Mouse (Mus musculus) c-Kit-negative CD71-positive TER-119-positive erythroid progenitor cells, embryonic 14.5 days (primary cell): Measurements from ENCODE around the gene C1qb.
A peak's percentile ranks its signal among the peaks of the same experiment; 100 is the strongest.

Source experiments
- DNase-seq: peaks from one replicate; pipeline ENCODE4 v3.0.0-alpha.2; 2013; ENCODE audit warnings: low read depth, low spot score

Gene C1qb

DNA sequence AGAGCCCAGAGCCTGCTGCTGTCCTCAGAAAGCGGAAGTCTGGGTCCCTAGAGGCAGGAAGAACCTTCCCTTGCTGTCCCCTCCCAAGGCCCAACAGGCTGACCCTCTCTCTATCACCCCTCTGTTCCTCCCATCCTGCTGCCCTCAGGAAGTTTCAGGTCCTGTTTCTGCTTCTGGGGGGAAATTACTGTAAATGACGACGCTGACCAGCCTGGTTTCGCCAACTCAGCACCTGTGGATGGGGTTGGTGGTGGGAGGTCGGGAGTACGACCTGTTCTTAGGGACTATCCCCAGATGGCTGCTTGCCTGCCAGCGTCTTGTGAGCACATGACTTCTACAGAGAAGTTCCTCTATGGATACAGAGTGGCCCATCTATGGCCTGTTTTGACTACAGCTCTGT, at the start of gene C1qb:
TSS of gene C1qb (minus strand) at position 87 of the 400 bp plus-strand sequence.
- no peak for DNase-seq

DNA sequence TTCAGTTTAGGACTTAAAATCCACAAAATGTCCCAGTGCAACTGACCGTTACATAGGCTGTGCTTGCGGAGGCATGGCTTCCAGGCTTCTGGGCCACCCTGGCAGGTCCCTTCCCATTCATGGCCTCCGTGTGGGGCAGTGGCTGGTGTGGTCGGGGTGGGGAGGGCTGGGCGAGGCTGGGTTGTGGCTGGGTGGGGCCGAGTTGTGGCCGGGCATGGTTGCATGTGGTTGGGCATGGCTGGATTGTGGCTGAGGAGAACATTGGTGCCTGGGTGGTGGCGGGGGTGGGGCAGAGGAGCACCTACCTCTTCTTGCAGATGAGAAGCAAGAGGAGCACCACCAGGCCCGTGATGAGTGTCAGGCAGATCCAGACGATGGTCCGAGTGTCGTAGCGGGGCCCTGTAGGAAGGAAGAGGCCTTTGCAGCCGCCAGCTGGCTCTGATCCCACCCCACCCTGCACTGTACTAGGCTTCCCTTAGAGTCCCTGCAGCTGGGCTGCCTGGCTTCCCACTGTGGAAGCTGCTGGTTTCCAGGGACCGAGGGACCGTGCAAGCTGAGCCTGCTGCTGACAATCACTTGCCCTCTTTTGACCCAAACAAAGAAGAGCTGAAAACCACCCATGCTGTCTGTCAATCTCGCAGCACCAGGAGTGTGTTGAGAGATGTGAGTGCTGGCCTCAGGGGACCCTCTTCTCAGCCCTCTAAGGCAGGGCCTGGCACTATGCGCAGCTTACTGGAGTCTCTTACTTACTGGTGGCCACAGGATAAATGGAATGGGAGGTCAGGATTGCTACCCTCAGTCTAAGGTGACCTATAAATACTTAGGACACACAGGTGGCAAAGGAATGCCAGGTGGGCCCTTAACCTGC, 49.0 kb upstream of the C1qb start:
- DNase-seq = peak; percentile 51

DNA sequence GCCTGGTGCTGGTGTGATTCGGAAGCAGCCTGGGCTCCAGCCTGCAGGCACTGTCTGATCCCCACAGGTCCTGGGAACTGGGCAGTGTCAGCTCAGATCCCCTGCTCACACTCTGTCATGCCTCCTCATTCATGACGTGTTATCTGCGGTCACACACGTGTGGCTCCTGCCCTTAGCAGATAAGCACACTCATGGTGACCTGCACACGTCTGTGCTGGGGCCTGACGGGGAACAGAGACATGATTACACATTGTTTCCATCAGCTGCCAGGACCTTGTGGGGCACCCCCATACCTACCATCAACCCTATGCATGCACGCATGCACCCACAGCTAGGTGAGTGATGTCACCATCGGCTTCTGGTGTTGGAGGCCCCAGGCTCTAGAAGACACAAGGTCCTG, 44.5 kb upstream of the C1qb start:
- peak; percentile 90 for DNase-seq

DNA sequence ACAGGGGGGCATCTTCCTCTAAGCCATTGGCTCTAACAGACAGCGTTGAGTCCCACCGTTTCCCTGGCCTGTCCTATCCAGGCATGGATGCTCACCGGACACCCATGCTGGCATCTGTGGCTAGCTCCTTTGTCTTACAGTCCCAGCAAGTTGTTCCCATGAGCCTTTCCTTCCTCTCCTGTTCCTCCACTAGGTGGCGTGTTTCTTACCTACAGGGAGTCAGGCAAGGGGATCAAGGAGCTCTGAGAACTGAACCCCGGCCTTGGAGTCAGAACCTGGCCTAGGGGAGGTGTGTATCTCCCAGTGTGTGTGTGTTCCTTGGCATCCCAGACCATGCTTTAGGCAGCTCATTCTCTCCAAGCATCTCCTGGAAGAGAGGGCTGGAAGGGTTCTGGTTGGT, 42.9 kb upstream of the C1qb start:
- DNase-seq = peak; percentile 77

DNA sequence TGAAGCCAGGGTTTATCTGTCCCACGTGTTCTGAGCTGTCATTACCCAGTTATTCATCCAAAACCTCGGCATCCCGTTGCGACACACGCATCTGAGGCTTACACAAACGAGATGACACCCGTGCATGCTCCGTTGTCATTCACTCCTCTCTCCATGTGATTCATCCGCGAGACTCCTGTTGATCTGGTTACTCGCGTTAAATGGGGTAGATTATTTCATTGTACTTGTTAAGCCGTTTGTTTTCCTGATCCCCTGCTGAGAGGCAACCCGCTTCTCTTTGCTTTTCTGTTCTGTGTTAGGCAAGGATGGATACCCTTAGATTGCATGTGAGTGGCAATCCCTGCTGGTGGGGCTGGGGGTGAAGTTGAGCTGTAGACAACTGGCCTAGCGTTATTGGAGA, 39.8 kb upstream of the C1qb start:
- DNase-seq = no peak

DNA sequence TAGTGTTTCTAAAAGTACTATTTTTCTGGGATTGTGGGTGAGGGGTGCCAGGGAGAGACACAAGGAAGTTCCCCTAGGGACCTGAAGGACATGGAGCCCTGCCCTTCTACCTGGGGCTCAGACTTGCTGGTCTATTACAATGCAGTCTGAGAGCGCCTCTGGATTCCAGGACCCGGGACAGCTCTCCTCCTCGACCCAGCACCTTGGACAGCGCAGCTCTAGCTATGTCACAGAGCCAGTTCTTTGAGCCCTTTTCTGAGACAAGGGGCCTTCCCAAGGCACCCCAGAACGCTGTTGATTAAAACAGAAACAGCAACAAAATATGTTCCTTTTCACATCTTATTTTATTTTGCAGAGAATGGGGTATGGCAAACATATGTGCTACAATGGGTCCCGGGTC, 38.5 kb upstream of the C1qb start:
- DNase-seq = no peak

DNA sequence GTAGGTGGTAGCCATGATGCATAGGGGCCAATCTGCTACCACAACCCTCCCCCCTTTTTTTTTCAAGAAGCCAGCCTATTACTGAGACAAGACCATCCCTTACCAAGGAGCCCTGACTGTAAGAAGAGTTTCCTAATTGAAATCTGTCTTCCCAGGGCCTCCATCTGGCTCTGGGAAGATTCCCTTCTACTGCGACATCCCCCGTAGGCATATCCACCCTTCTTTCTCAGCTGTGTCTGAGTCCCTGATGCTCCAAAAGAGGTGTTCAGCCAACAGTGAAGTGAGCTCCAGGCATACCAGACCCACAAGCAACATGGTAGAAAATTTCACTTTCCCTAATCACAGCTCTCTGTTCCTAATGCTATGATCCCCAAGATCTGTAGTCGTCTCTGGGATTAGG, 33.5 kb upstream of the C1qb start:
- DNase-seq = no peak

DNA sequence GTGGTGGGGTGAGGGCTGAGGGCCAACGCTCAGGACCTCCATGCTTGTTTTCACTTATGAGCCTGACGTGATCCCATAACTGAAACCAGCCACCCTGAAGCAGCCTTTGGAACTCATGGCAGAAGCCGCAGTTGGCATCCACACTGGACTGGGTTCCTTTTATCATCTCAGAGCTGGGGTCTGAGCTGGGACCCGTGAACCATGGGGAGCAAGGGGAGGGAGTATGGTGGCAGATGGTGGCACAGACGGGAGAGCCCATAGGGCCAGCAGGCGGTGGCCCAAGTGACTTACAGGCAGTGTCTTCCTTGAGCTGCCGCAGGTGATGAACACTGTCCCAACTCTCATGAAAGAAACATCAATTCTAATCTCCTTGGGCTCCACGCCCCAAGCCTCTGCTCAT, 32.8 kb upstream of the C1qb start:
- DNase-seq = no peak

DNA sequence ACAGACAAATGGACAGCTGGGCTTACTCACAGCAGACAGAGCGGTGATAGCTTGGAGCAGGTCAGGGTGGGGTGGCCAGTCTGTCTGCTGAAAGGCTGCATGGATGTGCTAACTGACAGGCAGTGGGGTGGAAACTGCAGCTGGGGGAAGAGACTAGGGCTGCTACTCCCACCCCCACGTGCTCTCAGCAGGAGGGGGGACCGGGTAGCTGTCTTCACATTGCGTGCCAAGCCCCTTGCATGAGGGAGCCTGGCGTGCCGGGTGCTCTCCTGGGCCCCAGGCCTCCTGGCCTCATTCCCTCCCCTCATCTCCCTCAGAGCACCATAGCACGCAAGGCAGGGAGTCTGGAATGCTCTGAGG, 31.2 kb upstream of the C1qb start:
- DNase-seq = no peak

DNA sequence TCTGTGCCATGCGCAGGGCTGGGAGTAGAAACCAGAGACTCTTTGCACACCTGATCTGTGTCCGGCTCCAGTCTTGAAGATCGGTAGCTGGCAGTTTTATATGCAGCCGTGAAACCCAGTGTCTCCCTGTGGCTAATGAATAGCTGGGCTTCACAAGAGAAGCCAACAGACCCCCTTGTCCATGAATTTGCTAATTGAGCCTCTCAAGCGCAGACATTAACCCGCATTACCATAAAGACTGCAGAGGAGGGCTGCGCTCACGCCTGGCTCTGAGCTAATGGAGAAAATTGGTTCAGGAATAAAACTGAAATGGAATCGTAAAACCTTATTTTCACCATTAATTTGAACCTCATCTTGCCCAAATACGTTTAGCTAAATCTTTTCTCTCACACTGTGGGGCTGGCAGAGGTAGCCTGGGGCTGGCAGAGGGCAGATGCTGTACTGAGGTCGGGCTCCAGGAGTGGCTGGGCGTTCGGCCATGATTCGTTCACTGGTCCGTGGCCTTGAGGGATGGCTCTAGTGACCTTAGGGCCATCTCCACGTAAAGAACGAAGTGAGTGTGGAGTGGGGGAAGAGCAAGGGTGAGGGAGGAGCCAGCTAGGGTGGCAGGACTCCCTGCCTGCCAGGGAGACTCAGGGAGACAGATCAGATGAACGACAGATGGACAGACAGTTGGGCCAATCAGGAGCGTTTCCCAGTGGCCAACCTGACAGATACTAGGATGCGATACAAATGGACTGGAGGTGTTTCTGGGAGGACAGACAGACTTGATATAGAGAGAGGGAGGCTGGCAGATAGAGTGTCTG, 30.6 kb upstream of the C1qb start:
- DNase-seq = no peak

DNA sequence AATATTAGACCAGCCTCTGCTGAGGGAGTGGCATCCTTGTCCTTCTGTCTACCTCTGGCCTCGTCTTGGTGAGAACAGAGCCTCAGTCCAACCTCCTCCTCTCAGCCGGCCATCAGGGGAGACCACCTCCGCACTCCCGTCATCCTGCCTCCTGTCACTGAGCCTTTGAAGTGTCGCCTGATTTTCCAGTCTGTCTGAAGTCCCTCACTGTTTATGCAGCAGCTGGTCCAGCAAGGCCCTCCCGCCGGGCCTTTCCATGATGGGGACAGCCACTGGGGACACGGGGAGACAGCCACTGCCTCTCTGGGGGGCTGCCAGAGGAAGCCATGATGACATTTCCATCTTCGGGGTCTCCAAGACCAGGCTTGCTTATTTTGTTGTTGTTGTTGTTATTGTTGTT, 26.9 kb upstream of the C1qb start:
- DNase-seq = no peak

DNA sequence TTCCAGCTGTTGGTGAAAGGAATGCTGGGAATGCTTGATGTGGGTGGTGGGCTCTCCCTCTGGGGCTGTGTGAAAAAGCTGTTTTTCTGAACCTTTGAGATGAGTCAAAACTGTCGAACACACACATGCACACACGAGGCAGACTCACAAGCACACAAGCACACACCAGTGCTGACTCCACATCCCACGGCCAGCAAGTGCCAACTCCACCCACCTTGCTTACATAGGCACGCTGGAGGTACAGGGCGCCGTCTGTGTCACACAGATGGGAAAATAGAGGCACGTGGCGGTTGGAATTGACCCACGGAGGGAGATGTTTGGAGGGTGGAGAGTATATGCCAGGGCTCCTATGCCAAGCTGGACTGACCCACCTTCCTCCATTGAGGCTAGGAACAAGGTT, 25.8 kb upstream of the C1qb start:
- no peak for DNase-seq

DNA sequence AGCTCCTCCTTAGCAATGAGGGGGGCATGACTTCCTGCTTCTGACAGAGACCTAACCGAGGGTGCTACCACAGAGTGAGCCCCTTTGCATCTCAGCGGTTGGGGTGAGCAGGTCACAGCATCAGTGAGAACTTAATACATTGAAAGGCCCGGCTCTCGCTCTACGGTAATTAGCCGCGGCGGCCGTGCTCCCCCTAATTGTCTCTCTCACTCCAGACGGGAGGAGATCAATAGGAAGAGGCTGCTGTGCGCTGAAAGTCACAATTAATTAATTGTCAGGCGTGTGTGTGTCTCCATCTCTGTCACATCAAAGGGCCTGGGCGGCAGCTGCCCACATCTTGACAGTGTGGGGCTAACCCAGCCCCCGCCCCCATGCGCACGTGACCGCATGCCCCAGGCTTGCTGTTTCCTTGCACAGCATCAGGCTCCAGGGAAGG, 25.2 kb upstream of the C1qb start:
- DNase-seq = no peak

DNA sequence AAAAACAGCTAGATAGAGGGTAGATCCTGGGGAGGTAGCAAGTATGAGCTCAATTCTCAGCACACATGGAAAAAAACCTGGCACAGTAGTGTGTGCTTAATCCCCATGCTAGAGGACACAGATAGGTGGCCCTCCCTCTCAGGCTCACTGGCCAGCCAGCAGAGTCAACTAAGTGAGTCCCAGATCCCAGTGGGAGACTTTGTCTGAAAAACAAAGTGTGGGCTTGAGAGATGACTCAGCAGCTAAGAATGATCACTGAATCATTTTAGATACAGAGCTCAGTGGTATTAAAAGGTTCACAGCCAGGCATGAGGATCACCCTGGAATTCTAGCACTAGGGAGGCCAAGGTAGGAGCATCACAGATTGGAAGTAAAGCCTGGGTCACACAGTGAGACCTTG, 21.8 kb upstream of the C1qb start:
- DNase-seq = no peak

DNA sequence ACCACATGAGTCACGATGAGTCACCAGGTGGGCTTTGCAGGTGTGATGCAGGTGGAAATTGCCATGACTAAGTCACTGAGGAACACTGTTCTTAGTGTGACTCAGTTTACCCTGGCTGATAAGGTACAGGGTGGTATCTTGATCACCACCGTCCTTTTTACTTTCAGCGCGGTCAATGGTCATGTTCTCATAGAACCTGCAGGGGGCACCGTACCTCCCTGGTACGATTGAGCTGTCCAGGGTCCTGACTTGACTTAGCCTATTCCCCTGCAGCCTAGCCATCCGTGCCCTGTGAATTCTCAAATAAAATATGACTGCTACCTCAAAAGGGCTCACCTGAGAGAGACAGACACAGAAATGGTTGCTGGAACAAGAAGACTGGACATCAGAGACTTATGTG, 21.0 kb upstream of the C1qb start:
- DNase-seq = no peak

DNA sequence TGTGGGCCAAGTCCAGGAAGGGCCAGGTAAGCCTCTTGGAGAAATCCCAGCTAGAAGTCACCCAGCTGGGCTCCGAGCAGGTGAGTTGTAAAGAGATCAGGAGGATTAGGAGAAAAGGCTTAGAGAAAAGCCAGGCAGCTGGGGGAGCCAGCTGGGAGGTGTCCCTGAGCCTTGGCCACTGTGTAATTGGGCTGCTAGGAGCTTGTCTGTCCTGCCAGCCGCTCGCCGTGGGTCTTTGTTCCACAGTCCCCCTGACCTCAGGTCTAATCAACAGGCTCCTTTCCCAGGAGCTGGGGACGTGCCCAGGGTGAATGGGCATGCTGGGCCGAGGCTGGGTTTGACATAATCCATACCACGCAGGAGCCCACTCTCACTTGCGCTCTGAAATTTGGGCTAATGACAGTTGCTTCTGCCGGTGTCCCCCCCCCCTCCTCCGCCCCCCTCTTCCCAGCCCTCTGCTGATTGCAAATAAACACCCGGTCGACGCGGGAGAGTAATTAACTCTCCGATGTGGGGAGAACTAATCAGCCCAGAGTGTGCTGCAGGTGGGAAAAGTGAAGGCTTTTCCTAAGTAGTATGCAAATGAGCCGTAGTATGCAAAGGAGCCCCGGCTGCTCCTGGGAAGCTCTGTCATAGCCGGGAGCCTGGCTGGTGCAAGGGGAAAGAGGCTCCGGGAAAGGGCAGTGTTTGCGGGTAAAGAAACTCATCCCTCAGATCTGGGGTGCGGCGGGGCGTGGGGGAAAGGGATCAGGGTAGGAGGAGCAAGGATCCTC, 19.0 kb upstream of the C1qb start:
- DNase-seq = no peak

DNA sequence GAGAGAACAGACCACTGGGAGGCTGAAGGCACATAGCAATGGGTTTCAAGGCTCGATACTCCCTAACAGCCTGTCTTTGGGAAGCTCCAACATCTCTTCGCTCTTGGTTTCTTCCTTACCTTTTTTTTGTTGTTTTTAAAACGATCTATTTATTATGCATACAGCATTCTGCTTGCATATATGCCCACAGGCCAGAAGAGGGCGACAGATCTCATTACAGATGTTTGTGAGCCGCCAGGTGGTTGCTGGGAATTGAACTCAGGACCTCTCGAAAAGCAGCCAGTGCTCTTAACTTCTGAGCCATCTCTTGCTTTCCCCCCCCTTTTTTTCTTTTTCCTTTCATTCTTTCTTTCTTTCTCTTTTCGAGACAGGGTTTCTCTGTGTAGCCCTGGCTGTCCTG, 13.2 kb upstream of the C1qb start:
- DNase-seq = no peak

DNA sequence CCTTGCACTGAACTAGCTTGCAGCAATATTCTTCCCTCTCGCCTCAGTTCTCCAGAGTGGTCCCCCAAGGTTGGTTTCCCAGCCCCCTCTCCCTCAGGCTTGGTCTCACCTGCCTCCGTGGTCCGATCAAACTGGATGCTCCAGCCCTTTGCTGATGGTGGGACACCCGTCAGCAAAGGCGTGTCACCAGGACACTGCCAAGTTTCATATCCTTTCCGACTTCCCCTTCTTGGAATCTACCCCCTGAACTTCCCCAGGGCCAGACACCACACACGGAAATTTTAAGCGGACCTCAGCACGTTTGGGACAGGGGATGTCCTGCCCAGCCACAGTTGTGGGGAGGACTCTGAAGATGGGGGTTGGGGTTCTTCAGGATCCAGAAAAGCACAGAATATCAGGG, 12.7 kb upstream of the C1qb start, which contains the start of gene C1qa:
TSS of gene C1qa (minus strand) at position 167 of the 400 bp plus-strand sequence.
- DNase-seq = no peak

DNA sequence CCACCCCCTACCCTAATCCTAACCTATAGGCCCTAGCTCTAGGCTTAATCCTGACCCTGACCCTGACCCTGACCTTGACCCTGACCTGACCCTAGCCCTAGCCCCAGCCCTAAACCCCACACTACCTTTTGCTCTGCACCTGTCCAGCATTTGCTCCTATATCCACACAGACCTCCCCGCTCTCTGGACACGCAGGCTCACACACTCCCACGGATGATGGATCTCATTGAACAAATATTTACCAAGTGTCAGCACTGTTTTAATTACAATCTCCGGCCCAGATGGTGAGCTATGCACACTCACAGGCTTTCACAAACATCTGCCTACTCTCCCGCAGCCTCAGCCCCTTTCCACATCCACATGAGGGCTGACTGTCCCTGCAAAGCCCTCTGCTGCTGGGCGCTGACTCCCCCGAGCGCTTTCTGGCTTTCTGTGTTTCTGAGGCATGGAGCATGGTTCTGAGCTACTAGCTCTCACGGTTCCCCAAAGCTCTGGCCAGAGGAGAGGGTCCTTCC, 12.2 kb upstream of the C1qb start:
- DNase-seq = no peak

DNA sequence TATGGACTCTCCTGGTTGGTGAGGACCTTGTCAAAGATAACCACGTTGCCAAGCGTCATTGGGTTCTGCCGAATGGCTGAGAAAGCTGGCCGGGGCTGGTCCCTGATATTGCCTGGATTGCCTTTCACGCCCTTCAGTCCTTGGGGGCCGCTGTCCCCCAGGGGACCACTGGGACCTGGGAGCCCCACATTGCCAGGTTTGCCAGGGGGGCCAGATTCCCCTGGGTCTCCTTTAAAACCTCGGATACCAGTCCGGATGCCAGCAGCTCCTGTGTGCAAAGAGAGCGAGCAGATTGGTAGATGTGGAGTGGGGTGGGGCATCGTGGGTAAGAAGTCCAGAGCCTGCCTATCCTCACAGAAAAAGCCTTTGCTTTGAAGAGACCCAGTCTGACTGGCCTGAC, 10.5 kb upstream of the C1qb start:
- DNase-seq = no peak

DNA sequence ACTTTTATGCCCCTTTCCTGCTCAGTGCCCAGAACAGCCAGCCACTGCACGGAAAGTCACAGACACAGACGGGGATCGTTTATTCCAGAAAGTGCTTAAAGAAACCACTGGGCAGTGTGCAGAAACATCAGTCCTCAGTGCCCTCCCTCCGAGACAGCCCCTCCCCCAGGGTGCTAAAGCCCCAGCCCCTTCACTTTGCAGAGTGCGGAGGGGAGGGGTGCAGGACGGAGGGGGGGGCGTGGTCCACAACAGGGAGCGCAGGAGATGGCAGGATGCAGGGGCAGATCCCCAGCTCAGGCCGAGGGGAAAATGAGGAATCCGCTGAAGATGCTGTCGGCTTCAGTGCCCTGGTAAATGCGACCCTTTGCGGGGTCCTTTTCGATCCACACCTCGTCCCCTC, 9.9 kb upstream of the C1qb start:
- DNase-seq = no peak

DNA sequence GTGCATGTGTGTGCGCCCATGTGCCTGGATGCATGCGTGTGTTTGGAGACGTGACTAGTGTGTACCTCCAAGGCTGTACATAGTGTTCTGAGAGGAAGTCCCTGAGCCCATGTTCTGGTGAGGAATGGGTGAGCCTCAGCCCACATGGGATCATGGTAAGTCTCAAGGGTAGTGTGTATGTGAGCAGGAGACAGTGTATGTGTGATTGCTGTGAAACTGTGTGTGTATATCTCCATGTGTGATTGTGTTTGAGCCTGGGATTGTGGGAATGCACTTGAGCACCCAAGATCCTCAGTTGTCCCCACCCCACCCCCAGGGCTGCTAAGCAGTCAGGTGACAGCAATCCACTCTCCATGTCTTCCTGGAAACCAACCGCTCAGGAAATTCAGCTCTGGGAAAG, 8.8 kb upstream of the C1qb start:
- DNase-seq = no peak
